Mouse (Mus musculus): ENCODE results near the gene Il12a.

The Il12a gene

DNA sequence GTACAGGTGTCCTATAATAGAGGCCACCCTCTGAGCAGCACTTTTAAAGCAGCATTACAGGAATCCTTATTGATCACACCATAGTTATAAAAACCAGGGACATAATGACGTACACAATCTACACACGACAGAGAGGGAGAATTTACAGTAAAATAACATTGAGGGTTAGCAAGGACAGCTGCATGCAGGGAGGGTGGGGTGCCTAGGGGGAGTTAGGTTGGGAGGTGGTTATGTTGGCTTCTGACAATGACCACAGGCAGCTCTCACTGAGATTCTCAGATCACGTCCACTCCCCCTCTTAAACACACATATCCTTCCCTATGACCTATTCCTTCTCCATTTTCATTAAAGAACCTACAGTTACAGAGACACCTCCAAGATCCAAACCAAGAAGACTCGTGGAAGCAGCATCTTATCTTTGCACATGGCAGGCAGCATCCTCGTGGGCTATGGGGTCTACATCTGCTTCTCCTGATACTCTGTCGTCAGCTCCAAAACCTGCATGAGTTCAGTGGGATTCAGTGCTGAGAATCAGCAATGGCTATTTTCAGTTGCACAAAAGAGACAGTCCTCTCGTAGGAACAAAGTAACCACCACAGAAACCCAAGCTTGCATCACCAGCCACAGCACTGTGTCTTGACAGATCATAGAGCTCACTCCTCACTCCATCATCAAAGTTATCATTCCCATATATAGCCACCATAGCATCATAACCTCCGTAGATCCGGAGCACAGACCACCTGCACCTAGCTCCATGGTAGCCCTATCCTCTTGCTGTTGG is 11.4 kb upstream of the Il12a start:
- POLR2A ChIA-PET, result interaction anchor here in 1 of 4 experiments (0.6 kb wide), 1 partner anchor 39 kb away, joined by 7 read pairs; no protein-coding TSS in a partner anchor
- CTCF ChIA-PET, result no interaction called here

DNA sequence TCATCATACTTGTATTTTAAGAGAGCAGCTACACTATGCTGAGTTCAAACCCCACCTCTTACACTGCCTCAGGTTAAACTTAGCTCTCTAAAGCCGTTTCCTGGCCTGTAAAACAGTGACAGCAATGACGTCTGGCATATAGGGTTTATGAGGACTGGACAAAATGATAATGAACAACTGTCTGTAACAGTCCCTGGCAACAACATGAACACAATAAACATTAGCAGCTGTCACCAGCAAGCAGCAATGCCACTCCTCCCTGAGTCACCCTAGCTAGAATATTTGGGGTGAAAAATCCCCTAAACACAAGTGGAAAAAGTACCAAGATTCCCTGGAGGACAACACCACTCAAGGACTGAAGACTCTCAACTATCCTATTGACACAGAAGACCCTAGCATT is 6.9 kb upstream of the Il12a start:
- ChIA-PET CTCF (interaction anchor here in 1 of 4 experiments (0.6 kb wide), 1 partner anchor 215 kb away, joined by 19 read pairs; no protein-coding TSS in a partner anchor), POLR2A (no interaction called here)

DNA sequence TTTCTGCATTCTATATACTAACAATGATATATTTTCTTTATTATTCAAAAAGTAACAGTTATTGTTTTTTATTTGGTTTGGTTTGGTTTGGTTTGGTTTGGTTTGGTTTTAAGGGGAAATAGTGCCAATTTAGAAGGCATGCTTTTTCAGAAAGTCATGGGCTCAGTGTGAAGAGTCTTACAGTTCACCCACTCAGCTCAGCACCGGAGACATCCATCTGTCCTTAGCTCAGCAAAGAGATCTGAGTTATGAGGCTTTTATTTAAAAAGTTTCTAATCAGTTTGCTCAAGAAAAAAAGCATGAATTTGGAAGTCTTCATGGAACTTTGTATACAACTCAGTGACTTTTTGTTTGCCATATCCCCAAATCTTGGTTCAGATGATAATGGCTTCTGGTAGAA is 6.2 kb upstream of the Il12a start:
- ChIA-PET CTCF (no interaction called here), POLR2A (no interaction called here)

DNA sequence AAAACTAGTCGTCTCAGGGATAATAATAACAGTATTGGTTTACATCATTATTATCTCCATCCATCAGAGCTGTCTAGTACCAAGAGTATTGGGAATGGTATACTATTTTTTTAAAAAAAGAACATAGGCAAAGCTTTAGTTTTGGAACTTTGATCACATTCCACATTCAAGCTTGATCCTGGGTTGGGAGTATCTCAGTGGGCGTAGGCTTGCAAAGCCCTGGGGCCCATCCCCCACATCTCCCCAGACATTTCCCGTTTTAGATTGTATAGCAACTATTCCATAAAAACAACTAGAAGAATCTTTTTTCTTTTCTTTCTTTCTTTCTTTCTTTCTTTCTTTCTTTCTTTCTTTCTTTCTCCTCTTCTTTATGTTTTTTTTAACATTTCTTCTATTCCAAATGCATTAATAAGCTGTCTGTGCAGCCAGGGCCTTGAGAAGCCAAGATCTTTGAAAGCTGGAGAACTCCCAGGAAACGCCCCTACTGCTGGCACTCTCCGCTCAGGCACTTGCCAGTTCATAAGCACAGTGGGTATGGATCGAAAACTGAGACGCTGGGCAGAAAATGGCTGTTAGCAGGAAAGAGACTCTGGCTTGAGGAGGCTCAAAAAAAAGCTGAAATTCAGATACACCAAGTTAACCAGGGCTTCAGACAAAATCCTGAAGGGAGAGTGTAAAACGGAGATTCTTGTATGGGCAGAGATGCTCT is 3.4 kb upstream of the Il12a start:
- ChIA-PET POLR2A (interaction anchor here in 2 of 4 experiments (0.7 to 1.9 kb wide), 3 partner anchors 10 to 131 kb away, joined by 3 to 4 read pairs (median 4); no protein-coding TSS in a partner anchor), CTCF (interaction anchor here in 1 of 4 experiments (0.5 to 0.7 kb wide), 2 partner anchors 20 to 153 kb away, joined by 3 to 9 read pairs; no protein-coding TSS in a partner anchor)

- POLR2A ChIA-PET, result interaction anchor here in 1 of 4 experiments (0.6 to 0.7 kb wide), 2 partner anchors 49 to 69 kb away, joined by 3 read pairs; no protein-coding TSS in a partner anchor
- CTCF ChIA-PET, result interaction anchor here in 1 of 4 experiments (0.6 kb wide), 2 partner anchors 12 to 15 kb away, joined by 3 read pairs; no protein-coding TSS in a partner anchor
These were observed 1.1 kb upstream of the Il12a start for GRCm38 (mm10) chr3:68689346-68689745.

- POLR2A ChIA-PET, result interaction anchor here in 1 of 4 experiments (0.5 kb wide), 1 partner anchor 313 kb away, joined by 4 read pairs; no protein-coding TSS in a partner anchor
- CTCF ChIA-PET, result no interaction called here
These were observed 795 bp downstream of the Il12a start for GRCm38 (mm10) chr3:68691100-68691778.

GRCm38 (mm10) chr3:68691938-68692599 is 1.6 kb downstream of the Il12a start:
- CTCF ChIA-PET, result no interaction called here
- POLR2A ChIA-PET, result no interaction called here

GRCm38 (mm10) chr3:68692600-68693225 is 2.3 kb downstream of the Il12a start:
- ChIA-PET POLR2A (interaction anchor here in 2 of 4 experiments (0.6 to 1.6 kb wide), 3 partner anchors 14 to 200 kb away, joined by 4 to 6 read pairs (median 5); no protein-coding TSS in a partner anchor), CTCF (interaction anchor here in 3 of 4 experiments (0.8 to 1.6 kb wide), 3 partner anchors 16 to 25 kb away, joined by 3 to 8 read pairs (median 6); no protein-coding TSS in a partner anchor)

DNA sequence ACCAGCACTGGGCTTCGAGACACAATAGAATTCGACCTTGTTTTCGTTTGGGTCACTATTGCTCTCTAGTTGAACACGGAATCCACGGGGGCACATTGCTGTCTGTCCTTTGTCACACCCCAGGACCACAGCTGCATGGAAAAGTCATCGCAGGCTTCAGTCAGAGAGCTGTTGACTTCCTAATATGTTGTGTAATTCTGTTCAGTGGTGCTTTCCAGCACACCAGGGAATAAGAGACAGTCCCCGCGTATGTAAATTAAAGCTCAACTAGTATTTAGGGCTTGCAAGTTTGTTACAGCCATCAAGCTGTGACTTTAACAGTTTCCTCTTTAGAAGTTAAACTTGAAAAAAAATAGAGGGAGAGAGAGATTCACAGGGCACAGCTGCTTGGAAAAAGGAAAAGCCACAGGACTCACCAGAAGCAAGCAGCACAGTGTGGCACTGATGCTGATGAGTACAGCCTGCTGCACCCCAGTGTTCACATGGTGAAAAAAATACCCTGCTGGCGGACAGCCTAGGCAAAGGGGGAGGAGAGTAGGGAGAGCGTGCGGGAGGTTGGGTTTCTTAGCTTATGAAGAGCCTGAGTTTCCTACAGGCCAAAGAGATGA is 3.1 kb downstream of the Il12a start:
- ChIA-PET POLR2A (interaction anchor here in 2 of 4 experiments (0.6 to 1.6 kb wide), 5 partner anchors 13 to 201 kb away, joined by 4 to 6 read pairs (median 5); no protein-coding TSS in a partner anchor), CTCF (interaction anchor here in 3 of 4 experiments (0.6 to 1.6 kb wide), 8 partner anchors 15 to 640 kb away, joined by 3 to 8 read pairs (median 4); no protein-coding TSS in a partner anchor)

- POLR2A ChIA-PET, result no interaction called here
- CTCF ChIA-PET, result interaction anchor here in 2 of 4 experiments (0.6 to 0.7 kb wide), 2 partner anchors 14 to 113 kb away, joined by 3 to 4 read pairs; no protein-coding TSS in a partner anchor
These were observed 4.9 kb downstream of the Il12a start for GRCm38 (mm10) chr3:68695321-68695720.

DNA sequence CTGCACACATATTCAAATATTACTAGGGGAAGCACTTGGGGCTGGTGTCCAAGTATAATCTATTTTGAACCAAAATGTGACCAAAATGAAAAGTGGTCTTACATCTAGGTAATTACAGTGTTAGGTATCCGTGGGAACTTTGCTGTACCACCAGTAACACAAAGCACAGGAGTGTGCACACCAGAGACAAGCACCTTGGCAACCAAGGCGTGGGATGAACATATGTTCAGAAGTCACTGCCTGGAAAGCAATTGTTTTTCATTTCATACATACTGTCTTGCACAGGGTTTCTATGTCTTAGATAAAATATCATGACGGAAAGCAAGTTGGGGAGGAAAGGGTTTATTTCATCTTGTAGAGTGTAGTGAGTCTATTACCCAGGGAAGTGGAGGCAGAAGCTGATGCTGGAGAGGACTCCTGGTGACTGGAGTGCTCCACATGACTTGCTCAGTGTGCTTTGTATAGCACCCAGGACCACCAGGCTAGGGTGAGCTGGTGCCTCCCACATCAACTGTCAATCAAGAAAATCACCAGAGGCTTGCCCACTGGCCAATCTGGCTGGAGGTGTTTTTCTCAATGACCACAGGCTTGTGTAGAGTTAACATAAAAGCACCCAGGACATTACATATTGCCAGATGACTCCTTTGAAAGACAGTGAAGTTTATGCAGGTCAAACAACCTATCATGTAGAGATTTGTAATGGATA is 6.2 kb downstream of the Il12a start:
- POLR2A ChIA-PET, result interaction anchor here in 1 of 4 experiments (0.6 kb wide), 1 partner anchor 163 kb away, joined by 3 read pairs; no protein-coding TSS in a partner anchor
- CTCF ChIA-PET, result no interaction called here

DNA sequence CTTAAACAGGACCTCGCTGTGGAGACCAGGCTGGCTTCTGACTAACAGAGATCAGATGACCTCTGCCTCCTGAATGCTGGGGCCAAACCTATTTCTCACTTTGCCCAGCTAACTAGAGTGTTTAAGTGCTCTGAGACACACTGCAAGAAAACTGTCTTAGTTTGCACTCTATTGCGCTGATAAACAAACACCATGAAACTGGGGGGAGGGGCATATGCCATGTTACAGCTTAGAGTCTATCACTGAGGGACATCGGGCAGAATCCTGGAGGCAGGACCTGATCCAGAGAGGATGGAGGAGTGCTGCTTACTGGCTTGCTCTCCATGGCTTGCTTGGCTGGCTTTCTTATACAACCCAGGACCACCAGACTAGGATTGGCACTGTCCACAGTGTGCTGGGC is 8.2 kb downstream of the Il12a start:
- ChIA-PET CTCF (interaction anchor here in 1 of 4 experiments (0.6 kb wide), 1 partner anchor 361 kb away, joined by 5 read pairs; no protein-coding TSS in a partner anchor), POLR2A (interaction anchor here in 1 of 4 experiments (0.6 kb wide), 1 partner anchor 26 kb away, joined by 5 read pairs; no protein-coding TSS in a partner anchor)

GRCm38 (mm10) chr3:68700091-68700490 is 9.6 kb downstream of the Il12a start:
- CTCF ChIA-PET, result no interaction called here
- POLR2A ChIA-PET, result no interaction called here

- ChIA-PET CTCF (interaction anchor here in 2 of 4 experiments (0.7 to 1.6 kb wide), 6 partner anchors 11 to 229 kb away, joined by 3 to 6 read pairs (median 4); no protein-coding TSS in a partner anchor), POLR2A (interaction anchor here in 1 of 4 experiments (2.1 kb wide), 1 partner anchor 13 kb away, joined by 6 read pairs; no protein-coding TSS in a partner anchor)
These were observed 15.9 kb downstream of the Il12a start for GRCm38 (mm10) chr3:68706307-68706706.

- ChIA-PET POLR2A (interaction anchor here in 3 of 4 experiments (0.6 to 1.8 kb wide), 5 partner anchors 8 to 230 kb away, joined by 3 to 10 read pairs (median 4); no protein-coding TSS in a partner anchor), CTCF (interaction anchor here (0.5 to 3.6 kb wide), 42 partner anchors 9 to 1195 kb away, joined by 3 to 29 read pairs (median 3); no protein-coding TSS in a partner anchor)
These were observed 17.8 kb downstream of the Il12a start for GRCm38 (mm10) chr3:68708230-68708629.

DNA sequence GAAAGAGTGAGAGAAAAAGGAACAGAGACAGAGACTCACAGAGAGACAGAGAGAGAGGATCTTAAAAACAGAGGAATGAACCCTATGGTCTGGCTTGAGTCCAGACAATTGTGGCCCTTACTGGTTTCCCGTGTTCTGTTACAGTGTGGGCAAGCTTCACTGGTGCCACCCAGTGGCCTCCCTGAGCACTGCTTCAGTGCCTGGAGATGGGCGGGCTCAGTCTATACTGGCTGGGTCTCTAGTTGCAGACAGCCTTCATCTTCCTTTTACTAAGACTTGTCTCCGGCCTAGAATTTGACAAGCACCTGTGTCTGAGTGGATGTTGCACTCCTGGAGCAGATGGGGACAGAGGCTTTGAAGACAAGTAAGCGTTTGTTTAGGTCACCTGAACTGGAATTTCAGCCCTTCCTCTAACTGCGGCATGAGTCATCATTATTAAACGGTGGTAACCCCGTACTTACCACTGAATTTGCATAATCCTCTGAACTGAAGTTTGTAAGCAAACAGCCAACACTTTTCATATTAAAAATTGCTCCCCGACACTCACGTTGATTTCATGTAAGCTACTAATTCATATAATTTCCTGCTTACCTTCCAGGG is 18.9 kb downstream of the Il12a start:
- POLR2A ChIA-PET, result interaction anchor here in 2 of 4 experiments (0.7 to 1.8 kb wide), 5 partner anchors 32 to 216 kb away, joined by 3 to 5 read pairs (median 3); no protein-coding TSS in a partner anchor
- CTCF ChIA-PET, result interaction anchor here (0.6 to 3.6 kb wide), 25 partner anchors 8 to 1196 kb away, joined by 3 to 29 read pairs (median 4); no protein-coding TSS in a partner anchor

Measured in embryonic stem cell, embryonic (primary cell).